Mouse (Mus musculus) liver, adult 2 months (tissue): ENCODE measurements around the gene Hspa1l. TPM values are rescaled to one million over a fixed set of nuclear protein-coding genes. Genes with fewer than 3 reads are reported as not detected.

ENCODE experiments used
- DNase-seq: peaks from one replicate; pipeline ENCODE4 v3.0.0-alpha.2; 2011; ENCODE audit warnings: low read depth, low spot score; ENCODE audit errors: extremely low read depth
- H3K27ac ChIP-seq: fragments of 200-500 bp; replicated peaks from 2 replicates; pipeline ENCODE4 v1.5.1; 2012; ENCODE audit warnings: low read depth, mild to moderate bottlenecking, control low read depth, inconsistent platforms, low read length; ENCODE audit not compliant: insufficient read depth
- H3K27me3 ChIP-seq: fragments of 200-500 bp; 2 replicates; pipeline ENCODE4 v1.6.1; 2012; ENCODE audit warnings: mild to moderate bottlenecking, moderate library complexity, low read length, inconsistent platforms; ENCODE audit not compliant: control insufficient read depth, insufficient read depth
- H3K36me3 ChIP-seq: fragments of 200-500 bp; 2 replicates; pipeline ENCODE4 v1.6.1; 2012; ENCODE audit warnings: low read length, inconsistent platforms; ENCODE audit not compliant: control insufficient read depth, insufficient read depth
- H3K4me1 ChIP-seq: fragments of 200-500 bp; 2 replicates; pipeline ENCODE4 v1.6.1; 2011; ENCODE audit warnings: low read length; ENCODE audit not compliant: control insufficient read depth, insufficient read depth
- H3K4me3 ChIP-seq: fragments of 200-500 bp; 2 replicates; pipeline ENCODE4 v1.5.1; 2011; ENCODE audit warnings: low read depth, mild to moderate bottlenecking, control low read depth, low read length, moderate library complexity; ENCODE audit not compliant: insufficient read depth
- H3K79me2 ChIP-seq: fragments of 200-500 bp; 2 replicates; pipeline ENCODE4 v1.6.1; 2012; ENCODE audit warnings: inconsistent platforms, mild to moderate bottlenecking, low read length, moderate library complexity; ENCODE audit not compliant: control insufficient read depth, insufficient read depth
- H3K9ac ChIP-seq: fragments of 200-500 bp; 2 replicates; pipeline ENCODE4 v1.6.1; 2012; ENCODE audit warnings: low read depth, mild to moderate bottlenecking, control low read depth, inconsistent platforms, low read length
- CTCF ChIP-seq: fragments of 200-500 bp; IDR thresholded peaks from 2 replicates; pipeline ENCODE4 v1.5.1; 2011; ENCODE audit warnings: low read depth, low read length, control low read depth
- POLR2A ChIP-seq: fragments of 200-500 bp; IDR thresholded peaks from 2 replicates; pipeline ENCODE4 v1.6.1; 2011; ENCODE audit warnings: low read length, control low read depth; ENCODE audit not compliant: insufficient read depth; ENCODE audit errors: extremely low read depth
- WGBS: fragments of 180-500 bp; shearing (Covaris S2); methylation state at CpG from one replicate; pipeline ENCODE4 v1.1.7; 2018; 5-methylcytosine and 5-hydroxymethylcytosine counted together
- polyA plus RNA-seq: library from polyadenylated mRNA; depleted of rRNA; stranded (reverse); fragments of >200 nt; gene quantifications from 2 replicates; pipeline ENCODE4 v1.2.3, GENCODE M21; 2012
- total RNA-seq: library from RNA; depleted of rRNA; stranded (reverse); fragments of >200 nt; gene quantifications from 2 replicates; pipeline ENCODE4 v1.2.3, GENCODE M21; 2014

Hspa1l gene
- total and polyA plus RNA-seq, 2 experiments = 0.18 TPM; not detected in 1

DNA sequence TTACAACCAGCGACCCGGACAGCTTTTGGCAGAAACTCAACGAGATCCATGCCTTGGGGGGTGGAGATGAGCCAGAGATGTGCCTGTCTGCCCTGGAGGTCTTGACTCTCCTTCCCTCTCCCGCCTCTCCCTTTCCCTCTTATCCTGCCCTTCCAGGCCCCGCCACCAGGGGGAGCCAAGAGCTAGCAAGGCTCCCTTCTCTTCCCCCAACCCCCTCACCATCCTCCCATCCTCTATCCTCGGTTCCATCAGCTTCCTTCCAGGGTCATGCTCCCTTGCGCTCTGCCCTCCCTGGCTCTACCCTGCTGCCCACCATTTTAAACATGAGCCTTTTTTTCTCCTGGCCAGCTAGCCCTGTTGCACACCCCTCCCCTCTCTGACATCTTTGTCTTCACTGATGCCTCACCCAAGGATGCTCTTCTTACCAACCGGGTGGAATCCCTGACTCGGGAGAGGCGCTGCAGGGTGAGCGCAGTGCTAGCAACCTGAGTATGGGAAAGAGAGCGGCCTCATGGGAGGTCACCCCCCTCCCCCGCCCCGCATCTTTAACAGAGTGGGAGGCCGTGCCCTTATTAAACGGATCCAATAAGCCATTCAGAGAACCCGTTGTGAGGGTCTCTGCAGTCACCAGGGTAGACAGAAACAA lies 48.8 kb downstream of the Hspa1l start:
- H3K36me3 ChIP-seq = no peaks in the 10 kb centered on the region
- no peaks in the 10 kb centered on the region for H3K27me3 ChIP-seq
- H3K4me3 ChIP-seq = no peak overlapping the region
- peak overlapping the region; percentile 73 for H3K27ac ChIP-seq
- no peaks in the 10 kb centered on the region for H3K79me2 ChIP-seq
- DNase-seq = peak; percentile 13
- H3K4me1 ChIP-seq = no peaks in the 10 kb centered on the region
- H3K9ac ChIP-seq = 0 out of 2 replicates have a peak overlapping the region, but pooled peaks have one; percentile 4
- TF ChIP-seq POLR2A (no peak), CTCF (peak; percentile 99)
- 21% methylated on average over 17 of the region's 17 CpGs for WGBS

DNA sequence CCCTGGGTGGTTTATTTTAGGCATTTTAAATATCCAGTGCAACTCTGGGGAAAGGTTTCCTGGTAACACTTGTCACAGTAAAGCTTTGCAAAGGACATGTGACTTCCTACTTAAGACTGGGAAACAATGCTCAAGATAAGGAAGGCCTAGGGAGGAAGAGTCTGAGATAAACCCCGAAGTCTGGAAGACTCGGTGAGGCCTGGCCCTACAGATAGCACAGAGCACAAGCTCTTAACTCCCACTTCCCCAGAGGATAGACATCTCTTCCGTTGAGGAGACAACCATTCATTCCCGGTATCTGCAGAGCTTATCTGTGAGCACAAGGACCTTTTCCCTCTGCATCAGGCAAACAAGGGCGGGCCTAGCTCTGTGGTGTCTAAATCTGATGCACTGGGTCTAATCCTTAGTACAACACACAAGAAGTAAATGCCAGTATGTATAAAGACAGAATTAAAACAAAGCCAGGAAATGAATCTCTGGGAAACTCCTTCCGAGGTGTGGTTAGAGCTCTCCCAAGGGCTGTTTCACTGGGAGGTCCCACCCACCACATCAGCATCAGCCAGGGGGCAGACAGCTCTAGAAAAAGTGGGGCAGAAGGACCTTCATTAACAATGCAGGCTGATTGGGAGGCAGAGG lies 49.5 kb downstream of the Hspa1l start:
- 55% methylated on average over 6 of the region's 6 CpGs for WGBS
- TF ChIP-seq CTCF = 0 out of 2 replicates have a peak, but pooled peaks have one; percentile 15
- no peak for TF ChIP-seq POLR2A
- no peak overlapping the region for H3K4me3 ChIP-seq
- no peaks in the 10 kb centered on the region for H3K79me2 ChIP-seq
- H3K9ac ChIP-seq = no peak overlapping the region
- H3K4me1 ChIP-seq = no peaks in the 10 kb centered on the region
- H3K27ac ChIP-seq = peak overlapping the region; percentile 67; the same call in 1 of the 2 replicates
- H3K27me3 ChIP-seq = no peaks in the 10 kb centered on the region
- peak; percentile 32 for DNase-seq
- H3K36me3 ChIP-seq = no peaks in the 10 kb centered on the region

DNA sequence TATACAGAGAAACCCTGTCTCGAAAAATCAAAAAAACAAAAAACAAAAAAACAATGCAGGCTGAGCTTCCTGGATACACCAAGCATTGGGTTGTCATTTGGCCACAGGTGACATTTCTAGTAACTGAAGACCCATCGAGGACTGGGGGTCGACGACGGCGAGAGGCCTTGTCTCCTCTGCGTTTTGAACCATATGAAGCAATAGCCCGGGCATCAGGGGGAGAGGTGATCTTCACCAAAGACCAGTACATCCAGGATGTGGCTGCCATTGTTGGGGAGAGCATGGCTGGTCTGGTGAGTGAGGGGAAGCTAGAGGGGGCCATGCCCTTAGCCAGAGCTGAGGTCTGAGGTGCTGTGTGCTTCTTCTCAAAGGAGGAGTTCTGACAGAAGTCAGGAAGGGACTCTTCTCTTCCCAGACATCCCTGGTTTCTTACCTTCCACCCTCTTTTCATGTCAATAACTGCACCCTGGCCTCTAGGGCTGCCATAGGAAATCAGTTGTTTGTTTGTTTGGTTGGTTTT lies 50.1 kb downstream of the Hspa1l start:
- Histone ChIP-seq H3K4me3 (no peak overlapping the region), H3K27ac (peak overlapping the region; percentile 67), H3K9ac (no peak overlapping the region), H3K36me3 (no peaks in the 10 kb centered on the region), H3K79me2 (no peaks in the 10 kb centered on the region), H3K4me1 (no peaks in the 10 kb centered on the region), H3K27me3 (no peaks in the 10 kb centered on the region)
- TF ChIP-seq POLR2A (no peak), CTCF (no peak)
- DNase-seq = no peak
- 90% methylated on average over 8 of the region's 8 CpGs for WGBS

DNA sequence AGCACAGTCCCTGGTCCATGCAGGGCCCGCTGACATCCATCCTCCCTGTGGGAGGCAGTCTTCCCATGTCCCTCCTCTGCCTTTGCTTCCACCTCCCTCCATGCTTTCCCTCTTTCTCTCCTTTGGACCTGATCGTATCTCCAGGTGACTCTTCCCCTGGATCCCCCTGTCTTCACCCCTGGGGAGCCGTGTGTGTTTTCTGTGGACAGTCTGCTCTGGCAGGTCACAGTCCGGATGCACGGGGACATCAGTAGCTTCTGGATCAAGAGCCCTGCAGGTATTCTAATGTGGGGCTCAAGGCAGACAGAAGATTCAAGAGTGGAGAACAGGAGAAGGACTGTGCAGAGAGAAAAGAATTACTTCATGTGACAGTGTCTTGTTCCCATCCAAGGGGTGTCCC lies 50.7 kb downstream of the Hspa1l start:
- Histone ChIP-seq H3K79me2 (no peaks in the 10 kb centered on the region), H3K4me3 (no peak overlapping the region), H3K27me3 (no peaks in the 10 kb centered on the region), H3K9ac (no peak overlapping the region), H3K4me1 (no peaks in the 10 kb centered on the region), H3K36me3 (no peaks in the 10 kb centered on the region), H3K27ac (no peak overlapping the region)
- DNase-seq = no peak
- WGBS = 87% methylated on average over 5 of the region's 5 CpGs
- TF ChIP-seq CTCF (no peak), POLR2A (no peak)

DNA sequence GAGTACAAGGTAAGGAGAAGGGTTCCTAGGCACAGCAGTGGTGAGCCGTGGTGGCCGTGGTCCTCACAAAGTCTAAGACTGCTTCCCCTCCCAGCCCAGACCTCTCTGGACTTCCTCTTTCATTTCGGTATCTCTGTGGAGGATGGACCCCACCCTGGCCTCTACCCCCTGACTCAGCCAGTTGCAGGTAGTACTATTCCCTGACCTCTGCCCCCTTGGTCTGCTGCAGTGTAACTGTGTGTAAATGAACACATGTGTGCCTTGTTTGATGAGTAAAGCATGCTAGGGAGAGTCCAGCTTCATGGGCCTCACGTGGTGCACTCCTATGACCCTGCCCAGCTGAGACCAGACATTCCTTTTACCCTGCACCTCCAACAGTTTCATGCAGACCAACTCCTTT lies 51.3 kb downstream of the Hspa1l start:
- TF ChIP-seq POLR2A = no peak
- TF ChIP-seq CTCF = no peak
- no peaks in the 10 kb centered on the region for H3K4me1 ChIP-seq
- WGBS = 56% methylated on average over 4 of the region's 4 CpGs
- H3K27ac ChIP-seq = peak overlapping the region; percentile 18
- no peak overlapping the region for H3K9ac ChIP-seq
- H3K79me2 ChIP-seq = no peaks in the 10 kb centered on the region
- no peak overlapping the region for H3K4me3 ChIP-seq
- no peak for DNase-seq
- H3K36me3 ChIP-seq = no peaks in the 10 kb centered on the region
- no peaks in the 10 kb centered on the region for H3K27me3 ChIP-seq

DNA sequence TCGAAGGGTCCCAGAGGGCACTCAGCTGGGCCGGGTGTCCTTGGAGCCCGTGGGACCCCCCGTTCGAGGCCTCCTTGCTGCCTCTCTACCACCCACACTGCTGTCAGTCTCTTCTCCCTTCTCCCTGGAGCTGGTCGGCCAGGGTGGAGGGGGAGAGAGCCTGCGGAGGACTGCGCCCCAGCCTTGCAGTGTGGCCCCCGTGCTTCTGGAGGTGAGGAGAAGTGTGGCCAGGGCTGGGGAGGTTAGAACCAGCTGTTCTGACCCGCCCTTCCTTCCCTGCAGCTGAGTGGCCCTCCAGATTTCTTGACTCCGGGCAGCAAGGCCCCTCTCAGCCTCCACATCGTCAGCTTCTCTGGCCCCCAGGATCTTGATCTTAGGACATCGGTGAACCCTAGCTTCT lies 51.8 kb downstream of the Hspa1l start:
- Histone ChIP-seq H3K27me3 (no peaks in the 10 kb centered on the region), H3K79me2 (no peaks in the 10 kb centered on the region), H3K27ac (peak overlapping the region; percentile 18), H3K4me3 (no peak overlapping the region), H3K4me1 (no peaks in the 10 kb centered on the region), H3K36me3 (no peaks in the 10 kb centered on the region), H3K9ac (no peak overlapping the region)
- DNase-seq = no peak
- WGBS = 73% methylated on average over 13 of the region's 13 CpGs
- TF ChIP-seq CTCF = no peak
- no peak for TF ChIP-seq POLR2A
